24 mouse cellular contexts compared by ENCODE assay signal in genomic region chr19:46296938-46297337, GRCm38 (mm10). TPM values are rescaled to one million over a fixed set of nuclear protein-coding genes. Genes with fewer than 3 reads are reported as not detected.
DNase-seq lines count a peak whose midpoint lies in the region; ATAC-seq and TF ChIP-seq lines count a peak whose summit lies in the region.
"Had no signal": no experiment of that assay in that cellular context is flagged by ENCODE, and none has a peak within 500 bp of the region (broad histone marks: within the 10 kb centered on the region; RNA-seq: fewer than 3 reads in every experiment).

No protein-coding gene starts in this region.

- no peaks in the 10 kb centered on the region for H3K27me3 ChIP-seq in intestine, postnatal 0 days (replicated peaks; ENCODE audit: control insufficient read depth, insufficient read depth, low read length)
- no peaks in the 10 kb centered on the region for H3K27me3 ChIP-seq in stomach, embryonic 15.5 days (replicated peaks)
- H3K27me3 ChIP-seq in stomach, postnatal 0 days (ENCODE audit: control insufficient read depth, insufficient read depth, low read length) = no peaks in the 10 kb centered on the region
- peaks cover 3% of the 10 kb centered on the region; the same call in 1 of the 2 replicates for H3K27me3 ChIP-seq in heart, embryonic 10.5 days (ENCODE audit: insufficient read depth, poor library complexity, severe bottlenecking)
- H3K27me3 ChIP-seq: CH12.LX; embryonic facial prominence, embryonic 12.5 days; forebrain, embryonic 13.5 days had no signal

- ATAC-seq in intestine, postnatal 0 days = peak; percentile 60
- peak; percentile 22; the same call in 1 of the 2 replicates for ATAC-seq in stomach, embryonic 15.5 days (ENCODE audit: insufficient read depth, low FRiP score, low read depth)
- ATAC-seq in stomach, postnatal 0 days (ENCODE audit: low FRiP score, low TSS enrichment) = peak; percentile 79
- ATAC-seq: activated CD4-positive, CD25-positive, alpha-beta regulatory T cell, adult 4 months; CD4-positive, CD25-positive, alpha-beta regulatory T cell, adult 4 months; forebrain, embryonic 13.5 days; Patski had no signal

- H3K4me3 ChIP-seq in intestine, postnatal 0 days (ENCODE audit: low read depth, low read length) = no peak overlapping the region
- no peak overlapping the region for H3K4me3 ChIP-seq in stomach, embryonic 15.5 days (replicated peaks)
- no peak overlapping the region for H3K4me3 ChIP-seq in stomach, postnatal 0 days (ENCODE audit: low read depth, low read length)
- no peak overlapping the region for H3K4me3 ChIP-seq in heart, embryonic 10.5 days
- H3K4me3 ChIP-seq: embryonic facial prominence, embryonic 10.5 days; embryonic facial prominence, embryonic 12.5 days; forebrain, embryonic 13.5 days had no signal

- WGBS in intestine, postnatal 0 days = 45% methylated on average over 4 of the region's 4 CpGs
- WGBS in stomach, embryonic 15.5 days = 46% methylated on average over 4 of the region's 4 CpGs
- WGBS in stomach, postnatal 0 days = 38% methylated on average over 4 of the region's 4 CpGs
- WGBS in heart, embryonic 10.5 days = 65% methylated on average over 4 of the region's 4 CpGs

- H3K36me3 ChIP-seq in intestine, postnatal 0 days (ENCODE audit: control insufficient read depth, insufficient read depth) = no peaks in the 10 kb centered on the region
- no peaks in the 10 kb centered on the region for H3K36me3 ChIP-seq in stomach, embryonic 15.5 days
- no peaks in the 10 kb centered on the region for H3K36me3 ChIP-seq in stomach, postnatal 0 days (ENCODE audit: control insufficient read depth, insufficient read depth, low read length)
- no peaks in the 10 kb centered on the region for H3K36me3 ChIP-seq in heart, embryonic 10.5 days
- H3K36me3 ChIP-seq: embryonic facial prominence, embryonic 10.5 days; embryonic facial prominence, embryonic 12.5 days; G1E had no signal

- TF ChIP-seq EP300 in stomach, postnatal 0 days (optimal IDR thresholded peaks at IDR 0.05) = no peak

- peak; percentile 5 for DNase-seq in heart, adult 11 months
- no peak for DNase-seq in heart, adult 9 months (ENCODE audit: low spot score in 2 of 2)
- DNase-seq in stomach, postnatal 0 days (ENCODE audit: low spot score) = peak; percentile 17
- DNase-seq in heart, embryonic 10.5 days (ENCODE audit: low spot score) = no peak
- no peak for DNase-seq in ovary, adult 18-20 months (ENCODE audit: low spot score)
- DNase-seq: adrenal gland, adult 8-10 months; adrenal gland, postnatal 14 days; adrenal gland, postnatal 36 days; B cell, adult 2 months; cerebellum, adult 11-12 months; cerebellum, adult 2 months; cerebellum, adult 9-10 months; cerebellum, postnatal 10 days; cerebellum, postnatal 25 days had no signal

- H3K9ac ChIP-seq in intestine, postnatal 0 days (ENCODE audit: low read depth, low read length) = no peak overlapping the region
- no peak overlapping the region for H3K9ac ChIP-seq in stomach, embryonic 15.5 days
- no peak overlapping the region for H3K9ac ChIP-seq in stomach, postnatal 0 days (ENCODE audit: low read length)
- H3K9ac ChIP-seq: embryonic facial prominence, embryonic 12.5 days; forebrain, embryonic 13.5 days had no signal

- no peaks in the 10 kb centered on the region for H3K9me3 ChIP-seq in intestine, postnatal 0 days (ENCODE audit: control insufficient read depth)
- H3K9me3 ChIP-seq in stomach, embryonic 15.5 days = no peaks in the 10 kb centered on the region
- H3K9me3 ChIP-seq in stomach, postnatal 0 days (ENCODE audit: control insufficient read depth, low read length) = no peaks in the 10 kb centered on the region
- H3K9me3 ChIP-seq in heart, embryonic 10.5 days = no peaks in the 10 kb centered on the region
- H3K9me3 ChIP-seq: embryonic facial prominence, embryonic 10.5 days; embryonic facial prominence, embryonic 12.5 days; forebrain, embryonic 13.5 days; G1E had no signal

- H3K4me2 ChIP-seq in intestine, postnatal 0 days (replicated peaks; ENCODE audit: low read depth) = no peak overlapping the region
- H3K4me2 ChIP-seq in stomach, embryonic 15.5 days = no peak overlapping the region
- 0 out of 2 replicates have a peak overlapping the region, but pooled peaks have one; percentile 23 for H3K4me2 ChIP-seq in stomach, postnatal 0 days (replicated peaks; ENCODE audit: low read depth)
- H3K4me2 ChIP-seq: embryonic facial prominence, embryonic 12.5 days; forebrain, embryonic 13.5 days had no signal

- no peaks in the 10 kb centered on the region for H3K4me1 ChIP-seq in intestine, postnatal 0 days (replicated peaks; ENCODE audit: control insufficient read depth, insufficient read depth, low read length)
- no peaks in the 10 kb centered on the region for H3K4me1 ChIP-seq in stomach, embryonic 15.5 days
- H3K4me1 ChIP-seq in stomach, postnatal 0 days (replicated peaks; ENCODE audit: control insufficient read depth, insufficient read depth) = no peaks in the 10 kb centered on the region
- H3K4me1 ChIP-seq in heart, embryonic 10.5 days = peaks cover 2% of the 10 kb centered on the region; the same call in 1 of the 2 replicates
- H3K4me1 ChIP-seq: embryonic facial prominence, embryonic 10.5 days; embryonic facial prominence, embryonic 12.5 days; forebrain, embryonic 13.5 days had no signal

- no peak overlapping the region; the same call in 1 of the 2 replicates for H3K27ac ChIP-seq in intestine, postnatal 0 days (ENCODE audit: low read depth, low read length)
- no peak overlapping the region for H3K27ac ChIP-seq in stomach, embryonic 15.5 days
- 0 out of 2 replicates have a peak overlapping the region, but pooled peaks have one; percentile 53 for H3K27ac ChIP-seq in stomach, postnatal 0 days (replicated peaks)
- no peak overlapping the region for H3K27ac ChIP-seq in heart, embryonic 10.5 days
- H3K27ac ChIP-seq: embryonic facial prominence, embryonic 10.5 days; embryonic facial prominence, embryonic 12.5 days; forebrain, embryonic 13.5 days had no signal

- no peak for TF ChIP-seq CTCF in intestine, postnatal 0 days (IDR thresholded peaks at IDR 0.05; ENCODE audit: low read depth)
- no peak for TF ChIP-seq CTCF in stomach, postnatal 0 days (IDR thresholded peaks at IDR 0.05; ENCODE audit: low read depth)

RNA-seq across cellular contexts. Expression of gene Nfkb2, which starts 7.2 kb away (rescaled TPM):
- 6.1 and 6.7 TPM in 2 replicates for polyA plus RNA-seq in intestine, postnatal 0 days (2015; fragmentation: Nextera tagmentation; extraction: Ambion mirVana)
- polyA plus RNA-seq in stomach, embryonic 15.5 days (2015; fragmentation: Nextera tagmentation; extraction: Ambion mirVana) = 10.6 TPM in 2 replicates
- polyA plus RNA-seq in stomach, postnatal 0 days (2015; fragmentation: Nextera tagmentation; extraction: Ambion mirVana) = 11.4 and 11.6 TPM in 2 replicates
- 5.9 and 7.2 TPM in 2 replicates for polyA plus RNA-seq in heart, embryonic 10.5 days (2016; fragmentation: Nextera tagmentation; extraction: Ambion mirVana)

RNA-seq across cellular contexts. Expression of gene Psd, which starts 30.0 kb away (rescaled TPM):
- polyA plus RNA-seq in intestine, postnatal 0 days (2015; fragmentation: Nextera tagmentation; extraction: Ambion mirVana) = 27.1 and 30.1 TPM in 2 replicates
- polyA plus RNA-seq in stomach, embryonic 15.5 days (2015; fragmentation: Nextera tagmentation; extraction: Ambion mirVana) = 52.9 and 54.7 TPM in 2 replicates
- 44.9 and 59.2 TPM in 2 replicates for polyA plus RNA-seq in stomach, postnatal 0 days (2015; fragmentation: Nextera tagmentation; extraction: Ambion mirVana)
- polyA plus RNA-seq in heart, embryonic 10.5 days (2016; fragmentation: Nextera tagmentation; extraction: Ambion mirVana) = 6.9 and 10.1 TPM in 2 replicates

RNA-seq across cellular contexts. Expression of gene Fbxl15, which starts 31.0 kb away (rescaled TPM):
- 22.0 and 25.3 TPM in 2 replicates for polyA plus RNA-seq in intestine, postnatal 0 days (2015; fragmentation: Nextera tagmentation; extraction: Ambion mirVana)
- polyA plus RNA-seq in stomach, embryonic 15.5 days (2015; fragmentation: Nextera tagmentation; extraction: Ambion mirVana) = 16.7 TPM in 2 replicates
- polyA plus RNA-seq in stomach, postnatal 0 days (2015; fragmentation: Nextera tagmentation; extraction: Ambion mirVana) = 13.2 and 14.8 TPM in 2 replicates
- polyA plus RNA-seq in heart, embryonic 10.5 days (2016; fragmentation: Nextera tagmentation; extraction: Ambion mirVana) = 10.3 and 11.3 TPM in 2 replicates

RNA-seq across cellular contexts. Expression of gene Cuedc2, which starts 41.6 kb away (rescaled TPM):
- 78.8 and 80.0 TPM in 2 replicates for polyA plus RNA-seq in intestine, postnatal 0 days (2015; fragmentation: Nextera tagmentation; extraction: Ambion mirVana)
- 134 and 137 TPM in 2 replicates for polyA plus RNA-seq in stomach, embryonic 15.5 days (2015; fragmentation: Nextera tagmentation; extraction: Ambion mirVana)
- 75.3 and 77.5 TPM in 2 replicates for polyA plus RNA-seq in stomach, postnatal 0 days (2015; fragmentation: Nextera tagmentation; extraction: Ambion mirVana)
- polyA plus RNA-seq in heart, embryonic 10.5 days (2016; fragmentation: Nextera tagmentation; extraction: Ambion mirVana) = 146 and 153 TPM in 2 replicates

RNA-seq across cellular contexts. Expression of gene Mfsd13a, which starts 44.0 kb away (rescaled TPM):
- polyA plus RNA-seq in intestine, postnatal 0 days (2015; fragmentation: Nextera tagmentation; extraction: Ambion mirVana) = 11.8 and 12.7 TPM in 2 replicates
- polyA plus RNA-seq in stomach, embryonic 15.5 days (2015; fragmentation: Nextera tagmentation; extraction: Ambion mirVana) = 11.9 and 12.9 TPM in 2 replicates
- polyA plus RNA-seq in stomach, postnatal 0 days (2015; fragmentation: Nextera tagmentation; extraction: Ambion mirVana) = 5.3 and 7.7 TPM in 2 replicates
- polyA plus RNA-seq in heart, embryonic 10.5 days (2016; fragmentation: Nextera tagmentation; extraction: Ambion mirVana) = 5.5 and 9.0 TPM in 2 replicates

Comparison
In these comparisons a context has a peak if more than half of its experiments do, and no peak if none do; other contexts are left out.
1. DNase-seq: peak in heart, adult 11 months (single experiment) and stomach, postnatal 0 days (single experiment); none in heart, adult 9 months (0 of 2), heart, embryonic 10.5 days (single experiment) and ovary, adult 18-20 months (single experiment).
2. ATAC-seq: peak in every context shown above with its lines; median percentile 79 in stomach, postnatal 0 days; 60 in intestine, postnatal 0 days; 22 in stomach, embryonic 15.5 days.